Mouse (Mus musculus): ENCODE data around the gene Cinp. TPM values are rescaled to one million over a fixed set of nuclear protein-coding genes. Genes with fewer than 3 reads are reported as not detected.

Cinp gene
- 65.3 and 68.3 TPM in 2 replicates for polyA plus RNA-seq (2016; fragmentation: Nextera tagmentation; extraction: Ambion mirVana)

- ATAC-seq (ENCODE audit: low FRiP score, low read depth) = peak; percentile 99
- H3K9me3 ChIP-seq = no peaks in the 10 kb centered on the region
Measured at GRCm38 (mm10) chr12:110889036-110890020, at the start of gene Cinp, which contains the start of gene Tecpr2. Gene Cinp, minus strand, starts transcription at chr12:110889145. Gene Tecpr2, plus strand, starts transcription at chr12:110889264.

GRCm38 (mm10) chr12:110937496-110937895 is 48.6 kb upstream of the Cinp start:
- Histone ChIP-seq H3K9ac (no peak overlapping the region), H3K9me3 (no peaks in the 10 kb centered on the region), H3K36me3 (peaks cover 55% of the 10 kb centered on the region), H3K4me3 (no peak overlapping the region), H3K27ac (no peak overlapping the region), H3K27me3 (replicated peaks) (no peaks in the 10 kb centered on the region), H3K4me2 (replicated peaks) (no peak overlapping the region), H3K4me1 (no peaks in the 10 kb centered on the region)
- 93% methylated on average over 5 of the region's 5 CpGs for WGBS
- no peak for ATAC-seq (ENCODE audit: low FRiP score, low read depth)

More at GRCm38 (mm10) chr12:110889036-110890020, at the start of gene Cinp, which contains the start of gene Tecpr2:
- Histone ChIP-seq H3K36me3 (no peaks in the 10 kb centered on the region), H3K27ac (peak within 1 kb of the TSS; percentile 63; the same call in 1 of the 2 replicates), H3K4me2 (replicated peaks) (peak within 1 kb of the TSS; percentile 95), H3K9ac (peak within 1 kb of the TSS; percentile 81), H3K4me3 (peak within 1 kb of the TSS; percentile 73), H3K4me1 (peaks cover 15% of the 10 kb centered on the region), H3K27me3 (replicated peaks) (no peaks in the 10 kb centered on the region)
- WGBS = under 1% methylated on average over 74 of the region's 74 CpGs

GRCm38 (mm10) chr12:110935983-110936620 is 47.2 kb upstream of the Cinp start:
- Histone ChIP-seq H3K27ac (no peak overlapping the region), H3K4me1 (no peaks in the 10 kb centered on the region), H3K9me3 (no peaks in the 10 kb centered on the region), H3K4me2 (replicated peaks) (no peak overlapping the region), H3K4me3 (no peak overlapping the region), H3K27me3 (replicated peaks) (no peaks in the 10 kb centered on the region), H3K9ac (no peak overlapping the region), H3K36me3 (peaks cover 58% of the 10 kb centered on the region)
- peak; percentile 81 for ATAC-seq (ENCODE audit: low FRiP score, low read depth)
- WGBS = 63% methylated on average over 9 of the region's 9 CpGs

- peaks cover 34% of the 10 kb centered on the region for H3K36me3 ChIP-seq
- ATAC-seq (ENCODE audit: low FRiP score, low read depth) = no peak
- no peaks in the 10 kb centered on the region for H3K27me3 ChIP-seq (replicated peaks)
- no peak overlapping the region for H3K4me3 ChIP-seq
- no peak overlapping the region for H3K9ac ChIP-seq
- no peak overlapping the region for H3K27ac ChIP-seq
- no peaks in the 10 kb centered on the region for H3K4me1 ChIP-seq
- WGBS = 80% methylated on average over 5 of the region's 5 CpGs
- H3K9me3 ChIP-seq = no peaks in the 10 kb centered on the region
- H3K4me2 ChIP-seq (replicated peaks) = no peak overlapping the region
Measured at GRCm38 (mm10) chr12:110932820-110933219, 43.9 kb upstream of the Cinp start.

- H3K27ac ChIP-seq = no peak overlapping the region
- 88% methylated on average over 5 of the region's 5 CpGs for WGBS
- H3K4me3 ChIP-seq = no peak overlapping the region
- H3K9ac ChIP-seq = no peak overlapping the region
- no peak overlapping the region for H3K4me2 ChIP-seq (replicated peaks)
- peaks cover 39% of the 10 kb centered on the region for H3K36me3 ChIP-seq
- no peaks in the 10 kb centered on the region for H3K27me3 ChIP-seq (replicated peaks)
- no peaks in the 10 kb centered on the region for H3K9me3 ChIP-seq
- no peak for ATAC-seq (ENCODE audit: low FRiP score, low read depth)
- H3K4me1 ChIP-seq = no peaks in the 10 kb centered on the region
Measured at GRCm38 (mm10) chr12:110921572-110921971, 32.6 kb upstream of the Cinp start.

- WGBS = 96% methylated on average over 4 of the region's 4 CpGs
- no peak overlapping the region for H3K4me2 ChIP-seq (replicated peaks)
- H3K36me3 ChIP-seq = peaks cover 49% of the 10 kb centered on the region
- H3K27me3 ChIP-seq (replicated peaks) = no peaks in the 10 kb centered on the region
- H3K4me1 ChIP-seq = no peaks in the 10 kb centered on the region
- no peak overlapping the region for H3K9ac ChIP-seq
- no peaks in the 10 kb centered on the region for H3K9me3 ChIP-seq
- H3K27ac ChIP-seq = no peak overlapping the region
- H3K4me3 ChIP-seq = no peak overlapping the region
- ATAC-seq (ENCODE audit: low FRiP score, low read depth) = no peak
Measured at GRCm38 (mm10) chr12:110920254-110920653, 31.3 kb upstream of the Cinp start.

- Histone ChIP-seq H3K4me1 (no peaks in the 10 kb centered on the region), H3K9ac (no peak overlapping the region), H3K27me3 (replicated peaks) (no peaks in the 10 kb centered on the region), H3K4me3 (no peak overlapping the region), H3K9me3 (no peaks in the 10 kb centered on the region), H3K36me3 (peaks cover 37% of the 10 kb centered on the region), H3K4me2 (replicated peaks) (no peak overlapping the region), H3K27ac (no peak overlapping the region)
- WGBS = 92% methylated on average over 9 of the region's 9 CpGs
- no peak for ATAC-seq (ENCODE audit: low FRiP score, low read depth)
Measured at GRCm38 (mm10) chr12:110915761-110916160, 26.8 kb upstream of the Cinp start.

GRCm38 (mm10) chr12:110909962-110910361 is 21.0 kb upstream of the Cinp start:
- 95% methylated on average over 2 of the region's 2 CpGs for WGBS

GRCm38 (mm10) chr12:110907845-110908244 is 18.9 kb upstream of the Cinp start:
- Histone ChIP-seq H3K36me3 (no peaks in the 10 kb centered on the region), H3K4me3 (no peak overlapping the region), H3K27ac (no peak overlapping the region), H3K4me2 (replicated peaks) (no peak overlapping the region), H3K9ac (no peak overlapping the region), H3K27me3 (replicated peaks) (no peaks in the 10 kb centered on the region), H3K9me3 (no peaks in the 10 kb centered on the region), H3K4me1 (no peaks in the 10 kb centered on the region)
- no peak for ATAC-seq (ENCODE audit: low FRiP score, low read depth)
- WGBS = 75% methylated on average over 3 of the region's 3 CpGs

More at GRCm38 (mm10) chr12:110909962-110910361, 21.0 kb upstream of the Cinp start:
- Histone ChIP-seq H3K4me3 (no peak overlapping the region), H3K9me3 (no peaks in the 10 kb centered on the region), H3K9ac (no peak overlapping the region), H3K4me2 (replicated peaks) (no peak overlapping the region), H3K4me1 (no peaks in the 10 kb centered on the region), H3K36me3 (peaks cover 2% of the 10 kb centered on the region), H3K27me3 (replicated peaks) (no peaks in the 10 kb centered on the region), H3K27ac (no peak overlapping the region)
- ATAC-seq (ENCODE audit: low FRiP score, low read depth) = no peak

GRCm38 (mm10) chr12:110903536-110903935 is 14.6 kb upstream of the Cinp start:
- ATAC-seq (ENCODE audit: low FRiP score, low read depth) = no peak
- H3K27ac ChIP-seq = no peak overlapping the region
- 92% methylated on average over 2 of the region's 2 CpGs for WGBS

GRCm38 (mm10) chr12:110902106-110902505 is 13.2 kb upstream of the Cinp start:
- H3K9ac ChIP-seq = no peak overlapping the region
- WGBS = 84% methylated on average over 4 of the region's 4 CpGs
- no peak overlapping the region for H3K4me3 ChIP-seq
- H3K4me2 ChIP-seq (replicated peaks) = no peak overlapping the region
- ATAC-seq (ENCODE audit: low FRiP score, low read depth) = no peak
- H3K27me3 ChIP-seq (replicated peaks) = no peaks in the 10 kb centered on the region
- H3K9me3 ChIP-seq = no peaks in the 10 kb centered on the region
- no peaks in the 10 kb centered on the region for H3K36me3 ChIP-seq
- H3K4me1 ChIP-seq = no peaks in the 10 kb centered on the region
- no peak overlapping the region for H3K27ac ChIP-seq

More at GRCm38 (mm10) chr12:110903536-110903935, 14.6 kb upstream of the Cinp start:
- Histone ChIP-seq H3K9me3 (no peaks in the 10 kb centered on the region), H3K4me1 (no peaks in the 10 kb centered on the region), H3K4me2 (replicated peaks) (no peak overlapping the region), H3K4me3 (no peak overlapping the region), H3K36me3 (no peaks in the 10 kb centered on the region), H3K27me3 (replicated peaks) (no peaks in the 10 kb centered on the region), H3K9ac (no peak overlapping the region)

GRCm38 (mm10) chr12:110891887-110892286 is 2.9 kb upstream of the Cinp start:
- Histone ChIP-seq H3K4me1 (peaks cover 15% of the 10 kb centered on the region), H3K4me3 (no peak overlapping the region), H3K4me2 (replicated peaks) (no peak overlapping the region), H3K36me3 (peaks cover 3% of the 10 kb centered on the region), H3K27me3 (replicated peaks) (no peaks in the 10 kb centered on the region), H3K9me3 (no peaks in the 10 kb centered on the region), H3K27ac (no peak overlapping the region), H3K9ac (no peak overlapping the region)
- ATAC-seq (ENCODE audit: low FRiP score, low read depth) = no peak
- WGBS = 96% methylated on average over 1 of the region's 1 CpGs

Data from neural tube, embryonic 12.5 days (tissue).